Mouse (Mus musculus) CD4-positive, CD25-positive, alpha-beta regulatory T cell, adult 9 weeks (primary cell): ENCODE results near the gene Gm49392. TPM values are rescaled to one million over a fixed set of nuclear protein-coding genes. Genes with fewer than 3 reads are reported as not detected.

Experiments used
- polyA plus RNA-seq: library from polyadenylated mRNA; unstranded; fragments of 100-300 nt; shearing (Covaris generic); gene quantifications from one replicate; pipeline ENCODE4 v1.2.1, GENCODE M21; 2017

Gene Gm49392
- not detected for polyA plus RNA-seq

GRCm38 (mm10) chr13:60896794-60897193 lies at the start of gene Gm49392:
TSS of gene Gm49392 (minus strand) at chr13:60896894.

DNA sequence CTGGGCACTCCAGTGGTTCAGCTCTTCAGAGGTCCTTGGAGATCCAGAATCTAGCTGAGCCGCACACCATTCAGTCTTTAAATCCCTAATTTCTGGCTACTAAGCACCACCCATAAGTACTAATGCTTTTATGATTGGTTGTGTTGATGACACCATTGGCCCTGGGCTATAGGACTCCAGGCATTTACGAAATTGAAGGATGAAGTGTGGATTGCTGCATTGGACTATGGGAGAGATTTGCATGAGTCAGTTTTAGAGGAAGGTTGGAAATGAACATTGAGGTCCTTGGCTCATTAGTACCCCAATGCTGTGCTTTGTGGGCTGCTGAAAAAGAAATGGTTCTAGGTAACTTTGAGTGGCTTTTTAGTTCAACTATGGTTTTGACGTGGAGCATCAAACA lies 45.2 kb upstream of the Gm49392 start, which contains the start of gene Tpbpa:
TSS of gene Tpbpa (minus strand) at position 101 of the 400 bp plus-strand sequence.

GRCm38 (mm10) chr13:60936500-60936901 lies 39.8 kb upstream of the Gm49392 start, which contains the start of the genes Gm49391 and Ctla2a:
TSS of gene Gm49391 (minus strand) at chr13:60936571.
TSS of gene Ctla2a (minus strand) at chr13:60936625.

GRCm38 (mm10) chr13:60935490-60935889 lies 38.8 kb upstream of the Gm49392 start, which contains the start of gene Gm49393:
TSS of gene Gm49393 (minus strand) at chr13:60935590.

DNA sequence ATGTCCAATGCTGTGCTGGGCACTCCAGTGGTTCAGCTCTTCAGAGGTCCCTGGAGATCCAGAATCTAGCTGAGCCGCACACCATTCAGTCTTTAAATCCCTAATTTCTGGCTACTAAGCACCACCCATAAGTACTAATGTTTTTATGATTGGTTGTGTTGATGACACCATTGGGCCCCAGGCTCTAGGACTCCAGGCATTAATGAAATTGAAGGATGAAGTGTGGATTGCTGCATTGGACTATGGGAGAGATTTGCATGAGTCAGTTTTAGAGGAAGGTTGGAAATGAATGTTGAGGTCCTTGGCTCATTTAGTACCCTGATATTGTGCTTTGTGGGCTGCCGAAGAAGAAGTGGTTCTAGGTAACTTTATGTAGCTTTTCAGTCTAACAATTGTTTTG lies 8.1 kb upstream of the Gm49392 start, which contains the start of gene Tpbpb:
TSS of gene Tpbpb (minus strand) at position 101 of the 400 bp plus-strand sequence.

GRCm38 (mm10) chr13:60897328-60897727 lies 634 bp upstream of the Gm49392 start, which contains the start of gene Ctla2b:
TSS of gene Ctla2b (minus strand) at chr13:60897447.

DNA sequence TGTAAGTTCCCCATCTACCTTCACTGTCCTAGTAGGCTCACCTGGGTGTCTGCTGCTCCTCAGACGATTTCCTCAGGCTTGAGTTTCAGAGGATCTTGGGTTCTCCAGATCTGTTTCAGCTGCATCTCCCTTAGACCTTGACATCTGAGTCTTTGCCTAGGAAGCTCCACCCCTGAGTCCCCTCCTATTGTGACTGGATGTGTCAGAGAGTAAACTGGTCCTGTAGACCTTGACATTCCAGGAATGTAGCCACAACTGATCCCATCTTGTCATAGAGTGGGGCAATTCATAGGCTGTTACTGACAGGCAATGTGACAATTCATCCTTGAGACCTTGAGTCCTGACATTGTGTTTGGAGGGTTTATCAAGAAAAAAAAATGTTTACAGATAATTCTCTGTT lies 32.4 kb downstream of the Gm49392 start, which contains the start of gene 4930486L24Rik:
TSS of gene 4930486L24Rik (minus strand) at position 195 of the 400 bp plus-strand sequence.

GRCm38 (mm10) chr13:60802749-60803148 lies 93.9 kb downstream of the Gm49392 start, which contains the start of gene Ctsll3:
TSS of gene Ctsll3 (minus strand) at chr13:60802849.

Other genes with a start within 250 kb of the Gm49392 start
- gene BC051665, start 110.5 kb downstream of the Gm49392 start, polyA plus RNA-seq: not detected
- gene Ctsll3, start 94.0 kb downstream of the Gm49392 start, polyA plus RNA-seq: not detected
- gene 4930486L24Rik, start 32.4 kb downstream of the Gm49392 start, polyA plus RNA-seq: 2.1 TPM
- gene Ctla2b, start 553 bp upstream of the Gm49392 start, polyA plus RNA-seq: 4.9 TPM
- gene Tpbpb, start 8.0 kb upstream of the Gm49392 start, polyA plus RNA-seq: not detected
- not detected for gene Gm49393, start 38.7 kb upstream of the Gm49392 start, polyA plus RNA-seq
- gene Gm49391, start 39.7 kb upstream of the Gm49392 start, polyA plus RNA-seq: not detected
- 23.8 TPM for gene Ctla2a, start 39.7 kb upstream of the Gm49392 start, polyA plus RNA-seq
- not detected for gene Tpbpa, start 45.1 kb upstream of the Gm49392 start, polyA plus RNA-seq
- gene Ctsj, start 109.1 kb upstream of the Gm49392 start, polyA plus RNA-seq: not detected
- not detected for gene Ctsq, start 143.7 kb upstream of the Gm49392 start, polyA plus RNA-seq